Mouse (Mus musculus): Measurements from ENCODE around the gene S100a13. TPM values are rescaled to one million over a fixed set of nuclear protein-coding genes. Genes with fewer than 3 reads are reported as not detected.

The S100a13 gene
- polyA plus RNA-seq, 1 experiment from 2014 or later, result 44.1 TPM

GRCm38 (mm10) chr3:90535446-90535845, 21.2 kb downstream of the S100a13 start:
- Histone ChIP-seq H3K27ac (ENCODE audit: low read length) (no peak overlapping the region), H3K9ac (ENCODE audit: low read length) (no peak overlapping the region), H3K4me1 (ENCODE audit: control insufficient read depth, insufficient read depth, low read length) (peaks cover 4% of the 10 kb centered on the region; the same call in 1 of the 2 replicates), H3K27me3 (ENCODE audit: control insufficient read depth, insufficient read depth, low read length) (no peaks in the 10 kb centered on the region), H3K36me3 (ENCODE audit: control insufficient read depth, insufficient read depth, low read length) (no peaks in the 10 kb centered on the region), H3K4me2 (ENCODE audit: low read depth, low read length) (no peak overlapping the region), H3K9me3 (replicated peaks; ENCODE audit: control insufficient read depth, low read length) (no peaks in the 10 kb centered on the region), H3K4me3 (replicated peaks; ENCODE audit: low read length) (no peak overlapping the region)
- ATAC-seq (ENCODE audit: insufficient read depth, low FRiP score), result no peak
- WGBS, result 48% methylated on average over 1 of the region's 1 CpGs

GRCm38 (mm10) chr3:90537141-90537904, 23.1 kb downstream of the S100a13 start, which contains the start of gene S100a16:
S100a16 (plus strand) TSS chr3:90537254.
- Histone ChIP-seq H3K4me2 (ENCODE audit: low read depth, low read length) (peak within 1 kb of the TSS; percentile 51), H3K9ac (ENCODE audit: low read length) (peak within 1 kb of the TSS; percentile 63), H3K4me3 (replicated peaks; ENCODE audit: low read length) (peak within 1 kb of the TSS; percentile 35), H3K9me3 (replicated peaks; ENCODE audit: control insufficient read depth, low read length) (no peaks in the 10 kb centered on the region), H3K4me1 (ENCODE audit: control insufficient read depth, insufficient read depth, low read length) (peaks cover 13% of the 10 kb centered on the region; the same call in 1 of the 2 replicates), H3K36me3 (ENCODE audit: control insufficient read depth, insufficient read depth, low read length) (no peaks in the 10 kb centered on the region), H3K27me3 (ENCODE audit: control insufficient read depth, insufficient read depth, low read length) (no peaks in the 10 kb centered on the region), H3K27ac (ENCODE audit: low read length) (peak within 1 kb of the TSS; percentile 86)
- peak; percentile 86 for ATAC-seq (ENCODE audit: insufficient read depth, low FRiP score)
- 31% methylated on average over 10 of the region's 10 CpGs for WGBS

- no peaks in the 10 kb centered on the region for H3K9me3 ChIP-seq (replicated peaks; ENCODE audit: control insufficient read depth, low read length)
- peak overlapping the region; percentile 63 for H3K9ac ChIP-seq (ENCODE audit: low read length)
- peak; percentile 48; the same call in 1 of the 2 replicates for ATAC-seq (ENCODE audit: insufficient read depth, low FRiP score)
- WGBS, result 63% methylated on average over 5 of the region's 5 CpGs
- no peaks in the 10 kb centered on the region for H3K27me3 ChIP-seq (ENCODE audit: control insufficient read depth, insufficient read depth, low read length)
- H3K4me2 ChIP-seq (ENCODE audit: low read depth, low read length), result peak overlapping the region; percentile 51
- peak overlapping the region; percentile 86 for H3K27ac ChIP-seq (ENCODE audit: low read length)
- peaks cover 13% of the 10 kb centered on the region; the same call in 1 of the 2 replicates for H3K4me1 ChIP-seq (ENCODE audit: control insufficient read depth, insufficient read depth, low read length)
- H3K4me3 ChIP-seq (replicated peaks; ENCODE audit: low read length), result peak overlapping the region; percentile 35
- H3K36me3 ChIP-seq (ENCODE audit: control insufficient read depth, insufficient read depth, low read length), result no peaks in the 10 kb centered on the region
Observed at GRCm38 (mm10) chr3:90537905-90538296, 23.7 kb downstream of the S100a13 start.

DNA sequence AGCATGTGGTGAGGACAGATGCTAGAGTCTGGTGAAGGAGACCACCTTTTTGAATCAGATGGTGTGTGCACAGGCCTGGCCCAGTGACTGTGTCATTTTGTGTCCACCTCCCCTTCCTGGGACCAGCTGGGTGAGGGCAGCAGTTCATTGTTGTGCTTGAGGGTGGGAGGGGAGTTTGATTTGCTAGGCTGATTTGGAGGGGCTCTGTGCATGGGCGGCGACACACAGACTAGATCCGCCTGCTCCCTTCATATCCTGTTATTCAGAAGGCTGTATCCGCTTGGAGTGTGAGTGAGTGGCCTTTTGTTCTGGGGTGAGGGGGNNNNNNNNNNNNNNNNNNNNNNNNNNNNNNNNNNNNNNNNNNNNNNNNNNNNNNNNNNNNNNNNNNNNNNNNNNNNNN, 26.7 kb downstream of the S100a13 start:
- Histone ChIP-seq H3K9ac (ENCODE audit: low read length) (peak overlapping the region; percentile 44), H3K9me3 (replicated peaks; ENCODE audit: control insufficient read depth, low read length) (no peaks in the 10 kb centered on the region), H3K27ac (ENCODE audit: low read length) (peak overlapping the region; percentile 28), H3K36me3 (ENCODE audit: control insufficient read depth, insufficient read depth, low read length) (no peaks in the 10 kb centered on the region), H3K27me3 (ENCODE audit: control insufficient read depth, insufficient read depth, low read length) (no peaks in the 10 kb centered on the region), H3K4me3 (replicated peaks; ENCODE audit: low read length) (peak overlapping the region; percentile 21), H3K4me2 (ENCODE audit: low read depth, low read length) (peak overlapping the region; percentile 37), H3K4me1 (ENCODE audit: control insufficient read depth, insufficient read depth, low read length) (peaks cover 13% of the 10 kb centered on the region; the same call in 1 of the 2 replicates)
- peak; percentile 31; the same call in 1 of the 2 replicates for ATAC-seq (ENCODE audit: insufficient read depth, low FRiP score)
- 50% methylated on average over 4 of the region's 4 CpGs for WGBS

- Histone ChIP-seq H3K36me3 (ENCODE audit: control insufficient read depth, insufficient read depth, low read length) (no peaks in the 10 kb centered on the region), H3K4me2 (ENCODE audit: low read depth, low read length) (no peak overlapping the region), H3K27ac (ENCODE audit: low read length) (no peak overlapping the region), H3K9me3 (replicated peaks; ENCODE audit: control insufficient read depth, low read length) (no peaks in the 10 kb centered on the region), H3K27me3 (ENCODE audit: control insufficient read depth, insufficient read depth, low read length) (no peaks in the 10 kb centered on the region), H3K9ac (ENCODE audit: low read length) (no peak overlapping the region), H3K4me3 (replicated peaks; ENCODE audit: low read length) (no peak overlapping the region), H3K4me1 (ENCODE audit: control insufficient read depth, insufficient read depth, low read length) (no peaks in the 10 kb centered on the region)
- WGBS, result 55% methylated on average over 5 of the region's 5 CpGs
- ATAC-seq (ENCODE audit: insufficient read depth, low FRiP score), result no peak
Observed at GRCm38 (mm10) chr3:90549676-90550420, 35.6 kb downstream of the S100a13 start.

GRCm38 (mm10) chr3:90550421-90550790, 36.2 kb downstream of the S100a13 start:
- no peaks in the 10 kb centered on the region for H3K9me3 ChIP-seq (replicated peaks; ENCODE audit: control insufficient read depth, low read length)
- H3K27ac ChIP-seq (ENCODE audit: low read length), result no peak overlapping the region

DNA sequence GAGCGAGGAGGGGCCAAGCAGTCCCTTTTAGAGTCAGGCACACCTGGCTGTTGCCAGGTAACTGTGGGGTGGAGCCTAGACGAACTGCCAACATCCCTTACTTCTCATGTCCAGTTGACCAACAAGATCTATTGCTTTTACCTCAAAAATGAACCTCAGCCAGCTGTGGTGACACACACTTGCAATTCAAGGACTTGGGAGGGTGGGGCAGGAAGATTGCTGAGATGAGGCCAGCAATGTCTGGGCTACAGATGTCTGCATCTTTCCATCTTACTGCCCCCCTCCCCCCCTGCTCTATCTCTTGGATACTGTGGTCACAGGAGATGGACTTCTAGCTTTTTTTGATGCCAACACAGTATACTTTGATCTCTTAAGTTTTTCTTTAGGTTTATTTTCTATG, 38.0 kb downstream of the S100a13 start:
- no peak for ATAC-seq (ENCODE audit: insufficient read depth, low FRiP score)
- H3K4me1 ChIP-seq (ENCODE audit: control insufficient read depth, insufficient read depth, low read length), result no peaks in the 10 kb centered on the region
- H3K4me3 ChIP-seq (replicated peaks; ENCODE audit: low read length), result no peak overlapping the region
- no peak overlapping the region for H3K27ac ChIP-seq (ENCODE audit: low read length)
- H3K9me3 ChIP-seq (replicated peaks; ENCODE audit: control insufficient read depth, low read length), result no peaks in the 10 kb centered on the region
- no peaks in the 10 kb centered on the region for H3K36me3 ChIP-seq (ENCODE audit: control insufficient read depth, insufficient read depth, low read length)
- H3K4me2 ChIP-seq (ENCODE audit: low read depth, low read length), result no peak overlapping the region
- WGBS, result 66% methylated on average over 2 of the region's 2 CpGs
- H3K27me3 ChIP-seq (ENCODE audit: control insufficient read depth, insufficient read depth, low read length), result no peaks in the 10 kb centered on the region
- H3K9ac ChIP-seq (ENCODE audit: low read length), result no peak overlapping the region

More at GRCm38 (mm10) chr3:90550421-90550790, 36.2 kb downstream of the S100a13 start:
- H3K9ac ChIP-seq (ENCODE audit: low read length), result no peak overlapping the region
- H3K36me3 ChIP-seq (ENCODE audit: control insufficient read depth, insufficient read depth, low read length), result no peaks in the 10 kb centered on the region
- no peaks in the 10 kb centered on the region for H3K4me1 ChIP-seq (ENCODE audit: control insufficient read depth, insufficient read depth, low read length)
- 72% methylated on average over 2 of the region's 2 CpGs for WGBS
- ATAC-seq (ENCODE audit: insufficient read depth, low FRiP score), result no peak
- no peaks in the 10 kb centered on the region for H3K27me3 ChIP-seq (ENCODE audit: control insufficient read depth, insufficient read depth, low read length)
- no peak overlapping the region for H3K4me2 ChIP-seq (ENCODE audit: low read depth, low read length)
- H3K4me3 ChIP-seq (replicated peaks; ENCODE audit: low read length), result no peak overlapping the region

- ATAC-seq (ENCODE audit: insufficient read depth, low FRiP score), result no peak
- Histone ChIP-seq H3K36me3 (ENCODE audit: control insufficient read depth, insufficient read depth, low read length) (no peaks in the 10 kb centered on the region), H3K4me2 (ENCODE audit: low read depth, low read length) (no peak overlapping the region), H3K4me1 (ENCODE audit: control insufficient read depth, insufficient read depth, low read length) (no peaks in the 10 kb centered on the region), H3K9ac (ENCODE audit: low read length) (no peak overlapping the region), H3K27ac (ENCODE audit: low read length) (no peak overlapping the region), H3K4me3 (replicated peaks; ENCODE audit: low read length) (no peak overlapping the region), H3K9me3 (replicated peaks; ENCODE audit: control insufficient read depth, low read length) (no peaks in the 10 kb centered on the region), H3K27me3 (ENCODE audit: control insufficient read depth, insufficient read depth, low read length) (no peaks in the 10 kb centered on the region)
- 60% methylated on average over 5 of the region's 5 CpGs for WGBS
Observed at GRCm38 (mm10) chr3:90555954-90556353, 41.7 kb downstream of the S100a13 start.

DNA sequence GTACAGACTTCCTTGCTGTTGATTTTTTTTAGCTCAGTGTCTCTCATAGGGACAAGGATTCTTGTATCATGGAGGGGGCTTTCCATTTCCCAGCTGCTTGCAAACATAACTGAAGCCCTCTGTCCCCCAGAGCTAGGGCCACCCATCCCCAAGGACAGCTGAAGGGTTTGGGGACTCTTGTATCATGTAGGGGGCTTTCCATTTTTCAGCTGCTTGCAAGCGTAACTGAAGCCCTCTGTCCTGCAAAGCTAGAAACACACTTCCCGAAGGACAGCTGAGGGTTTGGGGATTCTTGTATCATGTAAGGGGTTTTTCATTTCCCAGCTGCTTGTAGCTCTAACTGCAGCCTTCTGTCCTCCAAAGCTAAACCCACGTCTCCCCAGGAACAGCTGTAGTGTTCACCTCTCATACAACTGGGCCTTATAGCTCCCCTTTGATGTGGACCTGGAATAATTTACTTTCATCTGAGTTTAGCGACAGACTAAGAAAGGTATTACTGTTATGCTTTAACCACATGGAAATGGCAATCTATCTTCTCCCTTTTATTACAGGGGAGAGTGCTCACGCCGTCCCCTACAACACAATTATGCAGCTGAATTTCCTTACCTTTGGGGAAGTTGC, 45.9 kb downstream of the S100a13 start, which contains the start of gene S100a3:
Gene S100a3 (plus strand): TSS at position 571 of the 621 bp plus-strand sequence.
- Histone ChIP-seq H3K9me3 (replicated peaks; ENCODE audit: control insufficient read depth, low read length) (no peaks in the 10 kb centered on the region), H3K4me3 (replicated peaks; ENCODE audit: low read length) (no peak within 1 kb of the TSS), H3K4me2 (ENCODE audit: low read depth, low read length) (no peak within 1 kb of the TSS), H3K27ac (ENCODE audit: low read length) (no peak within 1 kb of the TSS), H3K27me3 (ENCODE audit: control insufficient read depth, insufficient read depth, low read length) (no peaks in the 10 kb centered on the region), H3K9ac (ENCODE audit: low read length) (no peak within 1 kb of the TSS), H3K4me1 (ENCODE audit: control insufficient read depth, insufficient read depth, low read length) (no peaks in the 10 kb centered on the region), H3K36me3 (ENCODE audit: control insufficient read depth, insufficient read depth, low read length) (no peaks in the 10 kb centered on the region)
- ATAC-seq (ENCODE audit: insufficient read depth, low FRiP score), result no peak
- WGBS, result 66% methylated on average over 6 of the region's 6 CpGs

All from stomach, embryonic 16.5 days (tissue).